Mouse (Mus musculus) liver, embryonic 11.5 days (tissue): Measurements from ENCODE around the gene Sox5. TPM values are rescaled to one million over a fixed set of nuclear protein-coding genes. Genes with fewer than 3 reads are reported as not detected.

Experiments used
- ATAC-seq: fragments of 200-750 bp; cut with Nextera tagmentation; replicated peaks from 2 replicates; pipeline ENCODE4 v1.8.0; 2017; ENCODE audit warnings: moderate number of reproducible peaks, mild to moderate bottlenecking, moderate TSS enrichment, moderate library complexity; ENCODE audit not compliant: low FRiP score
- DNase-seq: peaks from one replicate; pipeline ENCODE4 v3.0.0-alpha.2; 2017; ENCODE audit warnings: low spot score
- H3K27ac ChIP-seq: fragments of 300-500 bp; sonication (generic); 2 replicates; pipeline ENCODE4 v1.5.1; 2014; ENCODE audit warnings: mild to moderate bottlenecking, low read depth, low read length, control low read depth
- H3K27me3 ChIP-seq: fragments of 300-500 bp; sonication (generic); replicated peaks from 2 replicates; pipeline ENCODE4 v1.6.1; 2014; ENCODE audit warnings: low read length, mixed read lengths; ENCODE audit not compliant: control insufficient read depth, insufficient read depth
- H3K36me3 ChIP-seq: fragments of 300-500 bp; sonication (generic); 2 replicates; pipeline ENCODE4 v1.6.1; 2014; ENCODE audit warnings: mild to moderate bottlenecking, low read length, moderate library complexity, mixed read lengths; ENCODE audit not compliant: control insufficient read depth, insufficient read depth
- H3K4me1 ChIP-seq: fragments of 300-500 bp; sonication (generic); replicated peaks from 2 replicates; pipeline ENCODE4 v1.6.1; 2014; ENCODE audit warnings: low read length, mixed read lengths; ENCODE audit not compliant: control insufficient read depth, insufficient read depth
- H3K4me2 ChIP-seq: fragments of 300-500 bp; sonication (generic); 2 replicates; pipeline ENCODE4 v1.6.1; 2014; ENCODE audit warnings: mild to moderate bottlenecking, control low read depth, moderate library complexity
- H3K4me3 ChIP-seq: fragments of 300-500 bp; sonication (generic); 2 replicates; pipeline ENCODE4 v1.5.1; 2014; ENCODE audit warnings: low read depth, low read length, control low read depth
- H3K9ac ChIP-seq: fragments of 300-500 bp; sonication (generic); 2 replicates; pipeline ENCODE4 v1.6.1; 2014; ENCODE audit warnings: low read depth, low read length, control low read depth
- H3K9me3 ChIP-seq: fragments of 300-500 bp; sonication (generic); 2 replicates; pipeline ENCODE4 v1.6.1; 2016; ENCODE audit warnings: low read length, inconsistent platforms, mixed read lengths; ENCODE audit not compliant: control insufficient read depth
- WGBS: fragments of 180-500 bp; shearing (Covaris S2); extraction: QIAGEN DNeasy Blood & Tissue Kit; methylation state at CpG from one replicate; pipeline ENCODE4 v1.1.7; 2014; 5-methylcytosine and 5-hydroxymethylcytosine counted together
- polyA plus RNA-seq: library from polyadenylated mRNA; unstranded; fragments of >200 nt; fragmentation: Nextera tagmentation; extraction: Ambion mirVana; gene quantifications from 2 replicates; pipeline ENCODE4 v1.2.1, GENCODE M21; 2014

The Sox5 gene
- polyA plus RNA-seq, 1 experiment from 2014 or later = 10.6 TPM

GRCm38 (mm10) chr6:143948553-143949308 is 833.0 kb downstream of the Sox5 start:
- Histone ChIP-seq H3K4me3 (no peak overlapping the region), H3K4me2 (no peak overlapping the region), H3K27ac (no peak overlapping the region), H3K9me3 (no peaks in the 10 kb centered on the region), H3K9ac (no peak overlapping the region), H3K4me1 (no peaks in the 10 kb centered on the region), H3K36me3 (no peaks in the 10 kb centered on the region), H3K27me3 (no peaks in the 10 kb centered on the region)
- 75% methylated on average over 12 of the region's 12 CpGs for WGBS
- DNase-seq = no peak
- ATAC-seq = no peak

- Histone ChIP-seq H3K4me2 (no peak overlapping the region), H3K9me3 (no peaks in the 10 kb centered on the region), H3K9ac (no peak overlapping the region), H3K27me3 (no peaks in the 10 kb centered on the region), H3K27ac (no peak overlapping the region), H3K4me3 (no peak overlapping the region), H3K36me3 (no peaks in the 10 kb centered on the region), H3K4me1 (no peaks in the 10 kb centered on the region)
- 84% methylated on average over 4 of the region's 4 CpGs for WGBS
- ATAC-seq (no peak), DNase-seq (no peak)
These were observed 833.7 kb downstream of the Sox5 start for GRCm38 (mm10) chr6:143948071-143948470.

- no peak for DNase-seq
- Histone ChIP-seq H3K9me3 (no peaks in the 10 kb centered on the region), H3K36me3 (no peaks in the 10 kb centered on the region), H3K9ac (no peak overlapping the region), H3K27me3 (no peaks in the 10 kb centered on the region), H3K4me1 (no peaks in the 10 kb centered on the region), H3K27ac (no peak overlapping the region), H3K4me2 (no peak overlapping the region), H3K4me3 (no peak overlapping the region)
- ATAC-seq = peak; percentile 47; the same call in 1 of the 2 replicates
- WGBS = 76% methylated on average over 5 of the region's 5 CpGs
These were observed 838.7 kb downstream of the Sox5 start for GRCm38 (mm10) chr6:143943126-143943525.

GRCm38 (mm10) chr6:143941291-143941785 is 840.4 kb downstream of the Sox5 start:
- no peak for ATAC-seq
- Histone ChIP-seq H3K27ac (no peak overlapping the region), H3K9me3 (no peaks in the 10 kb centered on the region), H3K9ac (no peak overlapping the region), H3K27me3 (no peaks in the 10 kb centered on the region), H3K36me3 (no peaks in the 10 kb centered on the region), H3K4me2 (no peak overlapping the region), H3K4me3 (no peak overlapping the region), H3K4me1 (no peaks in the 10 kb centered on the region)
- no peak for DNase-seq
- WGBS = 68% methylated on average over 8 of the region's 8 CpGs

GRCm38 (mm10) chr6:143923146-143923545 is 858.6 kb downstream of the Sox5 start:
- no peak overlapping the region for H3K4me3 ChIP-seq
- H3K27me3 ChIP-seq = no peaks in the 10 kb centered on the region
- no peak overlapping the region for H3K27ac ChIP-seq
- no peak overlapping the region for H3K9ac ChIP-seq
- H3K36me3 ChIP-seq = no peaks in the 10 kb centered on the region
- no peaks in the 10 kb centered on the region for H3K4me1 ChIP-seq
- no peaks in the 10 kb centered on the region for H3K9me3 ChIP-seq
- DNase-seq = no peak
- no peak for ATAC-seq
- 74% methylated on average over 6 of the region's 6 CpGs for WGBS
- H3K4me2 ChIP-seq = no peak overlapping the region

GRCm38 (mm10) chr6:143918405-143918947 is 863.3 kb downstream of the Sox5 start:
- no peak overlapping the region for H3K4me3 ChIP-seq
- no peaks in the 10 kb centered on the region for H3K27me3 ChIP-seq
- WGBS = 79% methylated on average over 16 of the region's 16 CpGs
- H3K36me3 ChIP-seq = no peaks in the 10 kb centered on the region
- no peak overlapping the region for H3K9ac ChIP-seq
- H3K4me1 ChIP-seq = no peaks in the 10 kb centered on the region
- ATAC-seq = no peak
- DNase-seq = no peak
- H3K27ac ChIP-seq = no peak overlapping the region
- no peak overlapping the region for H3K4me2 ChIP-seq
- no peaks in the 10 kb centered on the region for H3K9me3 ChIP-seq

GRCm38 (mm10) chr6:143916152-143916735 is 865.5 kb downstream of the Sox5 start:
- DNase-seq (no peak), ATAC-seq (no peak)
- Histone ChIP-seq H3K4me3 (no peak overlapping the region), H3K36me3 (no peaks in the 10 kb centered on the region), H3K9ac (no peak overlapping the region), H3K4me1 (no peaks in the 10 kb centered on the region), H3K27ac (no peak overlapping the region), H3K27me3 (no peaks in the 10 kb centered on the region), H3K9me3 (no peaks in the 10 kb centered on the region), H3K4me2 (no peak overlapping the region)
- 79% methylated on average over 10 of the region's 10 CpGs for WGBS

- H3K36me3 ChIP-seq = no peaks in the 10 kb centered on the region
- H3K4me1 ChIP-seq = no peaks in the 10 kb centered on the region
- no peak overlapping the region for H3K4me3 ChIP-seq
- DNase-seq = no peak
- no peak for ATAC-seq
- no peaks in the 10 kb centered on the region for H3K27me3 ChIP-seq
- no peak overlapping the region for H3K27ac ChIP-seq
- 87% methylated on average over 3 of the region's 3 CpGs for WGBS
- H3K9me3 ChIP-seq = no peaks in the 10 kb centered on the region
- no peak overlapping the region for H3K4me2 ChIP-seq
- H3K9ac ChIP-seq = no peak overlapping the region
These were observed 866.1 kb downstream of the Sox5 start for GRCm38 (mm10) chr6:143915686-143916085.
